Mouse (Mus musculus) ES-Bruce4 (cell line): Measurements from ENCODE around the gene Krtap4-1. TPM values are rescaled to one million over a fixed set of nuclear protein-coding genes. Genes with fewer than 3 reads are reported as not detected.
"Not testable (repeated sequence)": the region's sequence is repeated elsewhere in the genome, so short reads cannot be mapped to it uniquely, and the experiment has no call there.

Experiments
- H3K27ac ChIP-seq: 2 replicates; pipeline ENCODE4 v1.5.1; 2012; ENCODE audit warnings: low read length, inconsistent platforms; ENCODE audit not compliant: insufficient read depth
- H3K27me3 ChIP-seq: 2 replicates; pipeline ENCODE4 v1.6.1; 2012; ENCODE audit warnings: mild to moderate bottlenecking, low read length, inconsistent platforms; ENCODE audit not compliant: control insufficient read depth, poor library complexity, insufficient read depth, severe bottlenecking
- H3K36me3 ChIP-seq: 2 replicates; pipeline ENCODE4 v1.6.1; 2012; ENCODE audit warnings: inconsistent platforms, mild to moderate bottlenecking, low read length, moderate library complexity; ENCODE audit not compliant: control insufficient read depth, poor library complexity, insufficient read depth, severe bottlenecking
- H3K4me1 ChIP-seq: one replicate; pipeline ENCODE4 v1.8.1; 2011; ENCODE audit warnings: low read length; ENCODE audit not compliant: control insufficient read depth, insufficient read depth
- H3K4me3 ChIP-seq: 2 replicates; pipeline ENCODE4 v1.5.1; 2011; ENCODE audit warnings: low read depth, mild to moderate bottlenecking, low read length
- H3K9ac ChIP-seq: 2 replicates; pipeline ENCODE4 v1.6.1; 2012; ENCODE audit warnings: low read depth, mild to moderate bottlenecking, inconsistent platforms; ENCODE audit not compliant: poor library complexity, severe bottlenecking
- H3K9me3 ChIP-seq: replicated peaks from 2 replicates; pipeline ENCODE4 v1.6.1; 2012; ENCODE audit warnings: mild to moderate bottlenecking, low read length, inconsistent platforms; ENCODE audit not compliant: control insufficient read depth, poor library complexity, insufficient read depth, severe bottlenecking
- CTCF ChIP-seq: IDR thresholded peaks from one replicate; pipeline ENCODE4 v1.8.1; 2011; ENCODE audit warnings: low read depth, low read length
- EP300 ChIP-seq: IDR thresholded peaks from 2 replicates; pipeline ENCODE4 v1.6.1; 2011; ENCODE audit warnings: low read depth, low read length; ENCODE audit not compliant: insufficient read depth
- POLR2A ChIP-seq: IDR thresholded peaks from one replicate; pipeline ENCODE4 v1.8.1; 2011; ENCODE audit warnings: low read length; ENCODE audit not compliant: insufficient read depth
- polyA plus RNA-seq: library from polyadenylated mRNA; stranded (reverse); fragments of >200 nt; gene quantifications from 2 replicates; pipeline ENCODE4 v1.2.4, GENCODE M21; 2011; ENCODE audit warnings: low read depth; ENCODE audit not compliant: missing spikeins, insufficient read depth, insufficient read length

The Krtap4-1 gene
- polyA plus RNA-seq, 1 experiment: not detected

- TF ChIP-seq EP300 (no peak), CTCF (no peak)
- no peaks in the 10 kb centered on the region for H3K36me3 ChIP-seq
- H3K4me1 ChIP-seq: no peaks in the 10 kb centered on the region
- no peaks in the 10 kb centered on the region for H3K9me3 ChIP-seq
- H3K9ac ChIP-seq: no peak overlapping the region
- no peaks in the 10 kb centered on the region for H3K27me3 ChIP-seq
- no peak overlapping the region for H3K4me3 ChIP-seq
- H3K27ac ChIP-seq: no peak overlapping the region
These were observed 18.9 kb downstream of the Krtap4-1 start for GRCm38 (mm10) chr11:99609126-99609525.

GRCm38 (mm10) chr11:99603208-99603607, 24.8 kb downstream of the Krtap4-1 start, which contains the start of gene Gm11938:
TSS of gene Gm11938 (minus strand) at chr11:99603308.
- not testable (repeated sequence) for H3K36me3 ChIP-seq, H3K4me3 ChIP-seq, H3K9ac ChIP-seq, H3K27me3 ChIP-seq, H3K27ac ChIP-seq, H3K4me1 ChIP-seq, H3K9me3 ChIP-seq

- H3K27ac ChIP-seq, H3K27me3 ChIP-seq, H3K9me3 ChIP-seq, H3K4me1 ChIP-seq, H3K4me3 ChIP-seq, H3K9ac ChIP-seq, H3K36me3 ChIP-seq: not testable (repeated sequence)
These were observed 30.3 kb downstream of the Krtap4-1 start, which contains the start of gene Krtap9-3 for GRCm38 (mm10) chr11:99597742-99598141. TSS of gene Krtap9-3 (minus strand) at chr11:99598105.

GRCm38 (mm10) chr11:99590981-99591380, 37.1 kb downstream of the Krtap4-1 start, which contains the start of gene Krtap1-3:
TSS of gene Krtap1-3 (minus strand) at chr11:99591339.
- no peak for TF ChIP-seq POLR2A

GRCm38 (mm10) chr11:99585096-99585495, 42.9 kb downstream of the Krtap4-1 start:
- no peak overlapping the region for H3K9ac ChIP-seq
- no peak overlapping the region for H3K4me3 ChIP-seq
- no peak overlapping the region for H3K27ac ChIP-seq
- no peaks in the 10 kb centered on the region for H3K27me3 ChIP-seq
- H3K36me3 ChIP-seq: no peaks in the 10 kb centered on the region
- no peaks in the 10 kb centered on the region for H3K4me1 ChIP-seq
- H3K9me3 ChIP-seq: no peaks in the 10 kb centered on the region
- TF ChIP-seq CTCF: no peak
- no peak for TF ChIP-seq EP300
- no peak for TF ChIP-seq POLR2A

More at GRCm38 (mm10) chr11:99590981-99591380, 37.1 kb downstream of the Krtap4-1 start, which contains the start of gene Krtap1-3:
- Histone ChIP-seq H3K9ac (no peak within 1 kb of the TSS), H3K4me1 (no peaks in the 10 kb centered on the region), H3K9me3 (no peaks in the 10 kb centered on the region), H3K27me3 (no peaks in the 10 kb centered on the region), H3K36me3 (no peaks in the 10 kb centered on the region), H3K4me3 (no peak within 1 kb of the TSS), H3K27ac (no peak within 1 kb of the TSS)

- Histone ChIP-seq H3K4me3 (no peak within 1 kb of the TSS), H3K9me3 (no peaks in the 10 kb centered on the region), H3K27ac (no peak within 1 kb of the TSS), H3K9ac (no peak within 1 kb of the TSS), H3K36me3 (no peaks in the 10 kb centered on the region), H3K4me1 (no peaks in the 10 kb centered on the region), H3K27me3 (no peaks in the 10 kb centered on the region)
- TF ChIP-seq EP300 (no peak), POLR2A (no peak), CTCF (no peak)
These were observed 44.8 kb downstream of the Krtap4-1 start, which contains the start of gene Krtap1-4 for GRCm38 (mm10) chr11:99583245-99583704. TSS of gene Krtap1-4 (minus strand) at chr11:99583654.

- Histone ChIP-seq H3K27me3 (no peaks in the 10 kb centered on the region), H3K4me3 (no peak overlapping the region), H3K9ac (no peak overlapping the region), H3K9me3 (no peaks in the 10 kb centered on the region), H3K4me1 (no peaks in the 10 kb centered on the region), H3K36me3 (no peaks in the 10 kb centered on the region), H3K27ac (no peak overlapping the region)
- TF ChIP-seq CTCF (no peak), POLR2A (no peak), EP300 (no peak)
These were observed 46.5 kb downstream of the Krtap4-1 start for GRCm38 (mm10) chr11:99581564-99581963.
